Mouse (Mus musculus) layer of hippocampus, adult 2 months (tissue): ENCODE measurements around the gene Il21r. TPM values are rescaled to one million over a fixed set of nuclear protein-coding genes. Genes with fewer than 3 reads are reported as not detected.

Experiments
- DNase-seq, 2 experiments: peaks; one replicate each; pipeline ENCODE4 v3.0.0; 2022; ENCODE audit warnings: low spot score in 2 of 2
- H3K27ac ChIP-seq: fragments of 200-600 bp; 2 replicates; pipeline ENCODE4 v1.8.1; 2022
- H3K4me3 ChIP-seq: fragments of 200-600 bp; 2 replicates; pipeline ENCODE4 v1.8.1; 2022; ENCODE audit warnings: mild to moderate bottlenecking
- CTCF ChIP-seq: fragments of 200-600 bp; conservative IDR thresholded peaks from 2 replicates; pipeline ENCODE4 v1.8.1; 2022; ENCODE audit warnings: antibody characterized with exemption, mild to moderate bottlenecking, moderate library complexity
- total RNA-seq, 2 experiments: library from RNA; stranded (reverse); gene quantifications; 2 replicates each; pipeline ENCODE4 v1.2.3; 2021

The Il21r gene
- total RNA-seq, 2 experiments from 2014 or later = 0.98 to 1.00 TPM

DNA sequence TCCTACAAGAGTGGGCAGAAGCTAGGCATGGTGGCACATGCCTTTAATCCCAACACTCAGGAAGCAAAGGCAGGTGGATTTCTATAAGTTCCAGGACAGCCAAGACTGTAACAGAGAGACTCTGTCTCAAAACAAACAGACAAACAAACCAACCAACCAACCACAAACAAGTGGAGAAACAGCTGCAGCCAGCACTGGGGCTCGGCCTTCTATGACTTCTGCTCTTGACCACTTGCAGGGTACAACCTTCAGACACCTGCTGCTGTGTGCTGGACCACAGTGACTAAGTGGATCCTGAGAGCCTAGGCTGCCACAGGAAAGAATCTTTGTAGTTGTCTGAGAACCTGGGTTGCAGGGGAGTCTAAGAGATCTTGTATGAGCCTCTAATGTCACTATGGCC lies 45.8 kb downstream of the Il21r start:
- Histone ChIP-seq H3K4me3 (no peak overlapping the region), H3K27ac (no peak overlapping the region)
- TF ChIP-seq CTCF = no peak
- DNase-seq = no peak

DNA sequence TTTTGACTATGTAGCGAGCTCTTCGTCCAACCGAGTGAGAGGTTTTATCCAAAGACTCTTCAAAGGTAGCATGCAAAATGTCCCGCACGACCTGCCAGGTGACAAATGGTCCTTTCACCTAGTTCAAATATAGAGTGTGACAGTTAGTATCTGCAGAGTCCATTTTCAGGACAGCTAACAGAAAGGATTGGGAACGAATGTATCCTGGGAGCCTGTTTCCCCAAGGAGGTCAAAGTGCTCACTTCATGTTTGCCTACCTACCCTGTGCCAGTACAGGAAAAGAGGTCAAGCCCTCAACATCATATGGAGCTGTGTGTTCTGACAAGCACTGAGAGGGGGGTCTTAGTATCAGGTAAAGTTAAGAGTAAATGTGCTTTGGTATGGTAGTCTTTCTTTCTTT lies 54.3 kb downstream of the Il21r start:
- DNase-seq = no peak
- Histone ChIP-seq H3K27ac (no peak overlapping the region), H3K4me3 (no peak overlapping the region)
- TF ChIP-seq CTCF = no peak

DNA sequence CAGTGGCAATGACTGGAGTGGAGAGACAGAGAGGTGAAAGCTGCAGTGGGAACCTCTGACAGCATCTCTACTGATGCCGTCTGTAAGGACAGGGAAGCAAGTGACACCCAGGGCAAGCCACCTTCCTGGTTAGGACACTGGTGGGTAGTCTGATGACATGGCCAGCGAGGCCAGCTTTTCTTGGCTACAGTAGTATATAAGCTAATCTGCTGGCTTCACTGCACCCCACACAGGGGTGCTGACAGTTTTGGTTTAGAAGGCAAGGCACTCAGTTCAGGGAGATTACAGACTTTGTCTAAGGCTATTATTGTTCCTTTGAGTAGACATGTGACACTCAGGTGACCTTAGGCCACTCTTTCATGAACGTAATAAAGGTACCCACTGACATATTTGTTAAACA lies 60.4 kb downstream of the Il21r start:
- no peak for TF ChIP-seq CTCF
- DNase-seq = no peak
- Histone ChIP-seq H3K4me3 (no peak overlapping the region), H3K27ac (no peak overlapping the region)

DNA sequence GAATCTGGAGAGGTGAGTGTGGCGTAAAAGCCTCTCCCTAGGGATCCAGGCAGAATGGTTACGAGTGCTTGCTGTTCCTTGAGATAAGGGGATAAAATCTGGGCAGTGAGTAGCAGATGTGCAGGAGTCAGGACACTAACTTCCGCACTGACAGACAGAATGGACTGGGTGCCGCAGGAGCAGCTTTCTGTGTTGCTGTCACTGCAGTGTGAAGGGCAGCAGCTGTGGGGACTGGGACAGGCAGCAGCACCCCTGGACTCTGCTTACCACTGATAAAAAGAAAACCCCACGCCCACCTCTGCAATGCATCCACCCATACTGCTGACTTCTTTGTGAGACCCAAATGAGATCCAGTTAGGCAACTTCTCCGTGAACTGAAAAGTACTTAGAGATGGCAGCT lies 67.6 kb downstream of the Il21r start:
- Histone ChIP-seq H3K27ac (no peak overlapping the region), H3K4me3 (no peak overlapping the region)
- TF ChIP-seq CTCF = no peak
- DNase-seq = no peak

DNA sequence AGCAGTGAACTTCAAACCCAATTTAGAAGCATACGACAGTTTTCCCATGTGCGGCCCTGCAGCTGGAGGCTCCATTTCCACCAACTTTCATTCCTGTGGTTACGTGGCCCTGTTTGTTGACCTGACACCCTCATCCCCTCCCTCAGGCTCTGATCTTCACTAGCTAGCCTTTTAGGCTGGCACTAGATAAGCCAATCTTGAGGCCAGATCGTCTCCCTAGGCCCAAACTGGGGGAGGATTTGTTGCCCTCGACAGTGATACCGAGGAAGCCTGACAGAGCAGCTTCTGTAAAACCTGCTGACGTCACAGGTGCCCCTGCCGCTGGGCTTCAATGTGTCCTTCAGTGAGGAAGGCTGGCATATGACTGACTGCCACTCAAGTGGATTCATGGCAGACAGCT lies 68.2 kb downstream of the Il21r start:
- no peak overlapping the region for H3K4me3 ChIP-seq
- DNase-seq = no peak
- no peak overlapping the region for H3K27ac ChIP-seq
- TF ChIP-seq CTCF = no peak

DNA sequence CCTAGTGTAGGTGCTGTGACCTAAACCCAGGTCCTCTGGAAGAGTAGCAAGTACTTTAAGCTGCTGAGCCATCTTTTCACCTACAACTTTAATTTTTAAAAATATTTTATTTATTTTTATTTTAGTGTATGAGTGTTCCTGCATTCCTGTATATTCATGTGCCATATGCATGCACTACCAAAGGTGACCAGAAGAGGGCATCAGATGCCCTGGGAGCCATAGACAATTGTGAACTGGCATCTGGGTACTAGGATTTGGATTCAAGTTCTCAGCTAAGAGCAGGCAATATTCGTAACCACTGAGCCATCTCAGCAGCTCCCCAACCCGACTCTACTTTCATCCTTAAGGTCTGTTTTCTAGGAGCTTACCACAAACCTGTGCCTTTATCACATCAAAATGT lies 71.7 kb downstream of the Il21r start:
- H3K4me3 ChIP-seq = no peak overlapping the region
- H3K27ac ChIP-seq = no peak overlapping the region
- peak in 1 of 2 experiments; percentile 68 for DNase-seq
- TF ChIP-seq CTCF = peak; percentile 94

DNA sequence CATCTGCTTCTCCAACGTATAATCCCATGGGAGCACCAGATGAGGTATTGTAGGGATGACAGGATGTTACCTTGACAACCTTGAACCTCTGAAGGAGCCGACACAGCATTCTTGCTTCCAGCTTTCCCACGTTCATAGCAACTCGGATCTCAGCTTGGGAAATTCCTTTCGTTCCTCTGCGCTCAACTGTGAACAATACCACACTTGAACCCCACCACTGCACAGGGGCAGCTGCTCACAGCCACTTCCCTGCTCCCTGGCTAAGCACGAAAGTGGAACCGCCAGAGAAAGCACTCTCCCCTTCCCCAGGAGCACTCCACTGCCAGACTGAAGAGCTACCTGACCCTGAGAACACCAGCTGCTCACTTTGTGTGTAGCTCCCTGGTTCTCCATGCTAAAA lies 75.5 kb downstream of the Il21r start:
- no peak overlapping the region for H3K27ac ChIP-seq
- DNase-seq = no peak
- no peak for TF ChIP-seq CTCF
- H3K4me3 ChIP-seq = no peak overlapping the region

DNA sequence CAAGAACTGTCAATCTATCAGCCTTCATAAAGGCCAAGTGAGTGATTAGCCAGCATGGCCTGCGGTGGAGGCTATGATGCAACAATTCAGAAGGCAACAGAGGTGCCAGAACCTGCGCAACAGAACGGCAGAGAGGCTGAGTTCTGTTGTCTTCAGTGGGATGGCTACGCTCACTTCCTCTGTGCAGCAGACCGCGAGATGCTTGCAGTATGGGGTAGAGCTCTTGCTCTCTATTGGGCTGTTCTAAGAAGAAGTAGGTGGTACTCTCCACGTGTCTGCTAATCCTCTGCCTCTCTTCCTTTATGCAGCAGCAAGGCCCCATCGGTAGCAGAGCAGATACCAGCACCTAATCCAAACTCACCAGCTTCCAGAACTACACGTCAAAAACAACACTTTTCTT lies 76.7 kb downstream of the Il21r start:
- DNase-seq = no peak
- TF ChIP-seq CTCF = no peak
- H3K27ac ChIP-seq = no peak overlapping the region
- no peak overlapping the region for H3K4me3 ChIP-seq

Other genes starting within 250 kb of the Il21r start
- gene Kdm8, start 158.8 kb upstream of the Il21r start, total RNA-seq = 1 to 10 TPM; 3.8 to 4.5 TPM
- gene Nsmce1, start 111.8 kb upstream of the Il21r start, total RNA-seq = 10 to 100 TPM; 16.0 to 16.4 TPM
- 1 to 10 TPM; 3.2 to 3.9 TPM for gene Il4ra, start 51.3 kb upstream of the Il21r start, total RNA-seq
- gene Gtf3c1, start 104.4 kb downstream of the Il21r start, total RNA-seq = 100 to 1,000 TPM; 108 to 113 TPM
- gene D430042O09Rik, start 104.5 kb downstream of the Il21r start, total RNA-seq = 10 to 100 TPM; 30.4 to 31.7 TPM